Mouse (Mus musculus): ENCODE measurements around the gene Trim59. TPM values are rescaled to one million over a fixed set of nuclear protein-coding genes. Genes with fewer than 3 reads are reported as not detected.
"Not testable (repeated sequence)": the region's sequence is repeated elsewhere in the genome, so short reads cannot be mapped to it uniquely, and the experiment has no call there.

The Trim59 gene
- polyA plus RNA-seq, 1 experiment from 2014 or later = 89.9 TPM

DNA sequence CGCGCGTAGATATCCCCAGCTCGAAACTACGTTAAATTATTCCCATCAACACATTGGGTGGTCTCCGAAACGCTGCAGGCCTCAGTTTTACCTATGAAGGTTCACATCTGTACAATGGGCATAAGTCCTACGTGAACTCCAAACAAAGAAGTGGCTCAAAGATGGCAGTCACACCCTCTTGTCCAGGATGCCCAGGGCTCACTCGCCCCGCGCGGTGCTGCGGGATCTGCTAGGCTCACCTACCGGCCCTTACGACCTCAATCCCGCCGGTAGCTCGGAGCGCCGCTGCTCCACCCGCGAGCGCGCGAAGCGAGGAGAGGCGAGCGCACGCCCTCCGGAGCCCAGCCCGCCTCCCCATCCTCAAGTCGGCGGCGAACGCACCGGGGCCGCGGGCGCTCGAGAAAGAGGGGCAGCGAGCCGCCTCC lies 376 bp downstream of the Trim59 start:
- peak overlapping the region; percentile 51 for H3K4me2 ChIP-seq
- peak; percentile 53 for ATAC-seq (ENCODE audit: insufficient read depth, low FRiP score, low read depth)

GRCm38 (mm10) chr3:69041298-69041697 lies 3.3 kb downstream of the Trim59 start:
- 70% methylated on average over 5 of the region's 5 CpGs for WGBS
- peak overlapping the region; percentile 23; the same call in 1 of the 2 replicates for H3K4me3 ChIP-seq (replicated peaks)
- peak overlapping the region; percentile 22; the same call in 1 of the 2 replicates for H3K4me2 ChIP-seq
- no peak for ATAC-seq (ENCODE audit: insufficient read depth, low FRiP score, low read depth)
- peaks cover 4% of the 10 kb centered on the region; the same call in 1 of the 2 replicates for H3K4me1 ChIP-seq
- no peaks in the 10 kb centered on the region for H3K36me3 ChIP-seq
- no peaks in the 10 kb centered on the region for H3K27me3 ChIP-seq (replicated peaks)
- H3K9me3 ChIP-seq = no peaks in the 10 kb centered on the region
- H3K27ac ChIP-seq = 0 out of 2 replicates have a peak overlapping the region, but pooled peaks have one; percentile 26
- no peak overlapping the region for H3K9ac ChIP-seq

More for the DNA sequence above, 376 bp downstream of the Trim59 start:
- WGBS = under 1% methylated on average over 41 of the region's 42 CpGs
- Histone ChIP-seq H3K36me3 (no peaks in the 10 kb centered on the region), H3K4me1 (peaks cover 4% of the 10 kb centered on the region; the same call in 1 of the 2 replicates), H3K9me3 (no peaks in the 10 kb centered on the region), H3K27ac (peak overlapping the region; percentile 94), H3K27me3 (replicated peaks) (no peaks in the 10 kb centered on the region), H3K4me3 (replicated peaks) (peak overlapping the region; percentile 92), H3K9ac (peak overlapping the region; percentile 85)

DNA sequence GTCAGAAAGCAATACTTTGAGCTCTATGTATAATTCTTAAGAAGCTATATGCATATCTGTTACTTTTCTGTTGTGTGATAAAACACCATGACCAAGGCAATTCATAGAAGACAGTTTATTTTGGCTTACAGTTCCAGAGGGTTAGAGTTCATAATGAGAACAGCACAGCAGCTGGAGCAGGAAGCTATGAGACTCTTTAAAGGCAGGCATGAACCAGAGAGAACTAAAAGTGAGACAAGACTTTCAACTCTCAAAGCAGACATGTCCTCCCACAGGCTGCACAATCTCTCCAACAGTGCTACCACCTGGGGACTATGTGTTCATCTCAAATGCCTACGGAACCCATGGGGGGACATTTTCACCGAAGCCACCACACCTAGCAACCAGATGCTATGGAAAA lies 4.5 kb downstream of the Trim59 start:
- Histone ChIP-seq H3K4me1 (no peaks in the 10 kb centered on the region), H3K4me3 (replicated peaks) (no peak overlapping the region; the same call in 1 of the 2 replicates), H3K27ac (no peak overlapping the region), H3K36me3 (peaks cover 7% of the 10 kb centered on the region; the same call in 1 of the 2 replicates), H3K9ac (no peak overlapping the region), H3K4me2 (no peak overlapping the region), H3K27me3 (replicated peaks) (no peaks in the 10 kb centered on the region), H3K9me3 (no peaks in the 10 kb centered on the region)
- WGBS = 95% methylated on average over 2 of the region's 2 CpGs
- ATAC-seq (ENCODE audit: insufficient read depth, low FRiP score, low read depth) = no peak

DNA sequence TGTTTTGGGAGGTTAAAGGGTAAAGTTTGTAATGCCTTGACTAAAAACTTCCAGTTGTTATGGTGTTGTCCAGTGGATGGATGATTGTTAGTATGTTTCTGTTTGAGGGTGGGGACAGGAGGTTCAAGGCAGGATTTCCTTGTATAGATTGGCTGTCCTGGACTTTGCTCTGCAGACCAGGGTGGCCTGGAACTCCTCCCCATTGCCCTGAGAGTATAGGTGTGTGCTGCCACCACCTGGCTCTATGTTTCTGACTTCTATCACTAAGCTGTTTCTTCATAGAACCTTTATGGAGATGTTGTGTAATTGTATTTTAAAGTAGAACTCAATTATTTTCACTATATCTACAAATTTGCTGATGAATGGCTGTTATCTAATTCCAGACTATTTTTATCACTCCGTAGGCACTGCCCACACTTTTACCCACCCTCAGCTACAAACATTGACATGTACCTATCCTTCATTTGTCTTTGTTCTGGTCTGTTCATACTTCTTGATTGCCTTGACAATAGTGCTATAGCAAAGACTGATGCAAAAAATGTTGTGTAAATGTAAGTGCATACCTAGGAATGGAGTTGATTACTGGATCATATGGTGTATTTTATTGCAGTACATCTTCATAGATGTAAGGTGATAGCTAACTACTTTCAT lies 18.3 kb downstream of the Trim59 start:
- H3K4me1 ChIP-seq = no peaks in the 10 kb centered on the region
- no peak overlapping the region for H3K4me2 ChIP-seq
- peaks cover 22% of the 10 kb centered on the region for H3K36me3 ChIP-seq
- ATAC-seq (ENCODE audit: insufficient read depth, low FRiP score, low read depth) = 0 out of 2 replicates have a peak, but pooled peaks have one; percentile 56
- H3K27ac ChIP-seq = no peak overlapping the region
- H3K9me3 ChIP-seq = no peaks in the 10 kb centered on the region
- no peak overlapping the region for H3K9ac ChIP-seq
- H3K4me3 ChIP-seq (replicated peaks) = no peak overlapping the region
- no peaks in the 10 kb centered on the region for H3K27me3 ChIP-seq (replicated peaks)
- WGBS = 91% methylated on average over 1 of the region's 1 CpGs

GRCm38 (mm10) chr3:69020764-69021163 lies 23.8 kb downstream of the Trim59 start:
- Histone ChIP-seq H3K27me3 (replicated peaks) (no peaks in the 10 kb centered on the region), H3K36me3 (peaks cover 22% of the 10 kb centered on the region), H3K4me2 (no peak overlapping the region), H3K9me3 (no peaks in the 10 kb centered on the region), H3K27ac (no peak overlapping the region), H3K9ac (no peak overlapping the region), H3K4me1 (no peaks in the 10 kb centered on the region), H3K4me3 (replicated peaks) (no peak overlapping the region)
- ATAC-seq (ENCODE audit: insufficient read depth, low FRiP score, low read depth) = no peak

- Histone ChIP-seq H3K36me3 (peaks cover 22% of the 10 kb centered on the region), H3K9ac (no peak overlapping the region), H3K27me3 (replicated peaks) (no peaks in the 10 kb centered on the region), H3K4me3 (replicated peaks) (no peak overlapping the region), H3K9me3 (no peaks in the 10 kb centered on the region), H3K27ac (no peak overlapping the region), H3K4me1 (no peaks in the 10 kb centered on the region), H3K4me2 (no peak overlapping the region)
- no peak for ATAC-seq (ENCODE audit: insufficient read depth, low FRiP score, low read depth)
- 95% methylated on average over 2 of the region's 2 CpGs for WGBS
Observed at GRCm38 (mm10) chr3:69020285-69020684, 24.3 kb downstream of the Trim59 start.

DNA sequence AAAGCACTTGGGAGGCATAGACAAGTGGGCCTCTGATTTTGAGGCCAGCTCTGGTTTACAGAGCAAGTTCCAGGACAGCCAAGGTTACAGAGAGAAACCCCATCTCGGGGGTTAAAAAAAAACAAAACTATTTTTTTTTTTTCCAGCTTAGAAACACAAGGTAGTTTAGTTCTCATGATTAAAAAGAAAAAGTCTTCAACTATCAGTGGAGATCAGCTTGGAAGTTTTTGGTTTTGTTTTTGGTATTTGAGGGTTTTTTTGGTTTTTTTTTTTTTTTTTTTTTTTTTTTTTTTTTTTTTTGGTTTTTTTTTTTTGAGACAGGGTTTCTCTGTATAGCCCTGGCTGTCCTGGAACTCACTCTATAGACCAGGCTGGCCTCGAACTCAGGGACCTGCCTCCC lies 25.9 kb downstream of the Trim59 start:
- not testable (repeated sequence) for H3K9me3 ChIP-seq; H3K9ac ChIP-seq; H3K27me3 ChIP-seq (replicated peaks); H3K4me1 ChIP-seq; H3K4me2 ChIP-seq; H3K27ac ChIP-seq; ATAC-seq (ENCODE audit: insufficient read depth, low FRiP score, low read depth); H3K4me3 ChIP-seq (replicated peaks)
- WGBS = 97% methylated on average over 2 of the region's 2 CpGs
- H3K36me3 ChIP-seq = peaks cover 17% of the 10 kb centered on the region

- ATAC-seq (ENCODE audit: insufficient read depth, low FRiP score, low read depth) = no peak
- WGBS = 87% methylated on average over 3 of the region's 3 CpGs
- Histone ChIP-seq H3K4me1 (no peaks in the 10 kb centered on the region), H3K27me3 (replicated peaks) (no peaks in the 10 kb centered on the region), H3K27ac (no peak overlapping the region), H3K4me3 (replicated peaks) (no peak overlapping the region), H3K9ac (no peak overlapping the region), H3K4me2 (no peak overlapping the region), H3K36me3 (peaks cover 17% of the 10 kb centered on the region), H3K9me3 (no peaks in the 10 kb centered on the region)
Observed at GRCm38 (mm10) chr3:69017181-69017580, 27.4 kb downstream of the Trim59 start.

DNA sequence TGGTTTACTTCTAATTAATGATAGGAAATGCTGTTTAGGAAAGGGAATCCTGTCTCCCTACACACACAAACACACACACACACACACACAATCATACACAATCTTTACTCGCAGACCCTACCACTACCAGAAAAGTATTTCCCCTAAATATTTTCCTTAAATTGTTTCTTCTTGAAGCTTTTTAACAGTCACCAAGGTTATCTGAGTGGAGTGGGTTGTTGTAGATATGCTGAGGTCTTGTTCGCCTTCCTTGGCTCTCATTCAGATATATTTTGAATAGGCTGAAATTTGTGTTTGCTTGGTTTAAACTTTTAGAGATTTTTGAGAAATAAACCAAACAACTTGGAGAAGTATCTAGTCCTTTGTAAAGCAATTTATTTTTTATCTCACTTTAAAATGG lies 35.7 kb downstream of the Trim59 start:
- no peak overlapping the region for H3K27ac ChIP-seq
- no peaks in the 10 kb centered on the region for H3K36me3 ChIP-seq
- no peak for ATAC-seq (ENCODE audit: insufficient read depth, low FRiP score, low read depth)
- no peaks in the 10 kb centered on the region for H3K9me3 ChIP-seq
- H3K4me2 ChIP-seq = no peak overlapping the region
- H3K9ac ChIP-seq = no peak overlapping the region
- no peak overlapping the region for H3K4me3 ChIP-seq (replicated peaks)
- 77% methylated on average over 2 of the region's 2 CpGs for WGBS
- H3K4me1 ChIP-seq = peaks cover 4% of the 10 kb centered on the region; the same call in 1 of the 2 replicates
- no peaks in the 10 kb centered on the region for H3K27me3 ChIP-seq (replicated peaks)

GRCm38 (mm10) chr3:69006246-69006760 lies 38.3 kb downstream of the Trim59 start:
- H3K4me3 ChIP-seq (replicated peaks) = peak overlapping the region; percentile 97
- peak overlapping the region; percentile 86 for H3K9ac ChIP-seq
- H3K27me3 ChIP-seq (replicated peaks) = no peaks in the 10 kb centered on the region
- H3K4me1 ChIP-seq = peaks cover 4% of the 10 kb centered on the region; the same call in 1 of the 2 replicates
- peak overlapping the region; percentile 94 for H3K27ac ChIP-seq
- 5% methylated on average over 21 of the region's 21 CpGs for WGBS
- no peaks in the 10 kb centered on the region for H3K36me3 ChIP-seq
- H3K4me2 ChIP-seq = peak overlapping the region; percentile 73
- H3K9me3 ChIP-seq = no peaks in the 10 kb centered on the region
- no peak for ATAC-seq (ENCODE audit: insufficient read depth, low FRiP score, low read depth)

GRCm38 (mm10) chr3:69005338-69006245 lies 39.0 kb downstream of the Trim59 start:
- Histone ChIP-seq H3K4me2 (peak overlapping the region; percentile 73), H3K27me3 (replicated peaks) (no peaks in the 10 kb centered on the region), H3K9ac (peak overlapping the region; percentile 86), H3K9me3 (no peaks in the 10 kb centered on the region), H3K36me3 (no peaks in the 10 kb centered on the region), H3K27ac (peak overlapping the region; percentile 94), H3K4me1 (peaks cover 4% of the 10 kb centered on the region; the same call in 1 of the 2 replicates), H3K4me3 (replicated peaks) (peak overlapping the region; percentile 97)
- under 1% methylated on average over 72 of the region's 72 CpGs for WGBS
- peak; percentile 50 for ATAC-seq (ENCODE audit: insufficient read depth, low FRiP score, low read depth)
